Mouse (Mus musculus) induced T-regulatory cell, adult 2 months (primary cell): ENCODE data around the gene Anp32e.
"Not testable (repeated sequence)": the region's sequence is repeated elsewhere in the genome, so short reads cannot be mapped to it uniquely, and the experiment has no call there.

Source experiments
- DNase-seq: peaks from one replicate; pipeline ENCODE4 v3.0.0-alpha.2; 2012; ENCODE audit warnings: low read depth

Gene Anp32e

DNA sequence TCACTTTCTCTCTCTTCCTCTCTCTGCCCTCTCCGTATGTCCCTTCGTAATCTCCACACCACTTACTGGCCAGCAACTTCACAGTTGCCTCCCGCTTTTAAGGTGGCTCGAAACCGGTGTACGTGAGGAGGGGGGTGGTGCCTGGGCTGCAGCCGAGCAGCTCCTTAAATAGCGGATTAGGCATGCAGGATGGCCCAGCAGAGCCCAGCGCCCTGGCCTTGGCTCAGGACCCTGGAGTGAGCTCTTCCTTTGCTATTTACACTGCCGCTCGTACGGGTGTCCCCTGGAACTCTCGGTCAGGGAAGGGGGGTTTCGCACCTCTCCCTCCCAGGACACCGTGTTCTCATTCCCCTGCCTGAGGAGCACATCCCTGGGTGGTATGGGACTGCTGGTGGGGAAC is 24.5 kb upstream of the Anp32e start, which contains the start of gene Car14:
Car14 (minus strand) TSS at position 124 of the 400 bp plus-strand sequence.
- no peak for DNase-seq

DNA sequence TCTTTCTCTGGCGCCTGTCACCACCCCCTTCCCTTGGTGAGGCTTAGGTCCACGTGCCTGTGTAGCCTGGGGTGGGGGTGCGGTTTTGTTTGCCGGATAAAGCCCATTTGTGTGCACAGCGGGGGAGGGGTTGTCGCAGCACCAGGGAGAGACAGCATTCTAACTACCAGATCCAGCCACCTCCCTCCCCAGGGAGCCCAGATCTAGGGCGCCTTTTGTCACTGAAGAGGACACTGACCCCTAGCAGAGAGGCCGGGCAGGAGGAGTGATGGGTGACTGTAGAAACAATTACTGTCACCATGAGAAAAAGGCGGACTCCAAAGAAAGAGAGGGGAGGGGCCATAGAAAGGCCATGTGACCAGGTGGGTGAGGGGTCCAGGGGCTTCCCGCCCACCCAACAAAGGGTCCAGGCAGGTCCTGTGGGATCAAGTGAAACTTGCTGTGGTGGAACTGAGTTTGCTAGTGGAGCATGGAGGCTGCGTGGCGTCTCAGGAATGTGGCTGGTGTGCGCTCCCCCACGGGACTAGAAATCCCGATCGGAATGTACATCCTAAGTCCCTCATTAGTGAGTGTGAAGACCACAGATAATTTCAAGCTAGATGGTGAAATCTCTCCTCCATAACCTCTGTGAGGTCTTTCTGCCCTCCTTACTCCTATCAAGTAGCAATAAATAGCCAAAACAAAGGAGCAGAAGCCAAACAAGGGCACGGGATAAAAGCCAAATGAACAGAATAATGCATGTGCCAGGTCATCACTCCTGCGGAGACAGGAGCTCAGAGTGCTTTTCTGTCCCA is 23.7 kb upstream of the Anp32e start:
- DNase-seq: peak; percentile 60

DNA sequence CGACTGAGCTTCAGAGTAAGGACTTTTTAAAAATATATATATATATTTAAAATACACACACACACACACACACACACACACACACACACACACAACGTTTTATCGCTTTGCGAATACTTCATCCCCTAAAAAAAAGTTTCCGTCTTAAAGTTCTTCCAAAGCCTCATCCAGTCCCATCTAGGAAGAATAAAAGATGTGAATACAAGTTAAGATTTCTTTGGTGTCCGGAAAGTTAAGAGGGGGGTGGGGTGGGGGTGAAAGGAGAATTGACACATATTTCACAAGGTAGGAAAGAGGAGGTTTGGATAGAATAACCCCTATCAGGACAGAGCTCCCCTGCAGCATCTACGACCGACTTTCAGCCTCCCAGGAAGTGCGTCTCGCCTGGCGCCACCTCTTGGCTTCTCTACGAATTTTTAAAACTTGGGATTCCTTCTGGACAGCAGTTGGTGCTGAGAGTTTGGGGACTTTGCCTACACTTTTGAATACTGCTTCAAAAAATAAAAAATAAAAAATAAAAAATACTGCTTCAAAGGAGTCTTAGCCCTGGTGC is 23.0 kb upstream of the Anp32e start:
- DNase-seq: peak; percentile 68

DNA sequence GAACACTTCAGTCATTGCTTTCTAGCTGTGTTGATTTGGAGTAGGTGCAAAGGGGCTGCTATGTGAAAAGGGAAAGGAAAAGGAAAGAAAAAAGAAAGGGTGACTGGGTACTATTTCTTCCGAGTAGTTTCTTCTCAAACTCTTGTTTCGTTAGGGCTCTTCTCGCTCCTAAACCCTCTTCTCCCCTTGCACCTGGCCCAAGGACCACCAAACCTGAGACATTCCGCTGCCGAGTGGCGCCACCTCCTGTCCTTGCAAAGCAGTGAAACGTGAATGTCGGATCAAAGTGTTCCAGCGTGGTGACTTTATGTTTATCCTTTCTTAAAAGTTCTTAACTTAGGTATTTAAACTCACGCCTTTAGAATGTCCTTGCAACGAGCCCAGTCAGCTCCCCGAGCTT is 22.2 kb upstream of the Anp32e start:
- peak; percentile 75 for DNase-seq

DNA sequence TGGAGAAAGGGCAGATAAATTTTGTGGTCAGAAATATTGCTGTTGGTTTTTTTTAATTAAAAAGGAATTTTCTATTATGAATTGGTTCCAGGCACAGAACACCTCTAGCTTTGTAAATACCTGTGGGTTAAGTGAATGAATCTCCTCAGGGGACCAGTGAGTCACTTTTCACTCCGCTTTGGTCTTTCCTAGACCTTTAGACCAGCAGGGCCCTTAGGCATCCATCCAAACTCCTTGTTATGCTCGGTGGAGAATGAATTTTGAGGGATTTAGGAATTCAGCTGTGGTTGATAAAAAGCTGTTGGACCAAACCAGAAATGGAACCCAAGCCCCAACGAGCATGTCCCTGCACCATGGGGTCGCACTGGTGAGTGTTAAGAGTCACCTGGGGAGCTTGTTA is 21.4 kb upstream of the Anp32e start:
- DNase-seq: no peak

DNA sequence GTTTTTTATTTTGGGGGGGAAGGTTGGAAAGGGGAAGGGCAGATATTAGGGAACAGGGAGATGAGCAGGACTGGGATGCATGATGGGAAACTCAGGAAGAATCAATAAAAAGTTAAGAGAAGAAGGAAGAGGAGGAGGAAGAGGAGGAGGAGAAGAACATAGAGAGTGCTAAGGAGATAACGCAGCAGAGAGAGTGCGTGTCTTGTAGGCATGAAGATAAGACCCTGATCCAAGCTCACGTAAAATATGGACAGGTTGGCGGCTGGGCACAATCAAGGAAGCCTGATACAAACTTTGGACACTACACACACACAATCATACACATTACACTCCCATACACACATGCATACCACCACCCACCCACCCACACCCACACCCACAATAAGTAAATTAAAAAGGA is 14.3 kb upstream of the Anp32e start:
- no peak for DNase-seq

DNA sequence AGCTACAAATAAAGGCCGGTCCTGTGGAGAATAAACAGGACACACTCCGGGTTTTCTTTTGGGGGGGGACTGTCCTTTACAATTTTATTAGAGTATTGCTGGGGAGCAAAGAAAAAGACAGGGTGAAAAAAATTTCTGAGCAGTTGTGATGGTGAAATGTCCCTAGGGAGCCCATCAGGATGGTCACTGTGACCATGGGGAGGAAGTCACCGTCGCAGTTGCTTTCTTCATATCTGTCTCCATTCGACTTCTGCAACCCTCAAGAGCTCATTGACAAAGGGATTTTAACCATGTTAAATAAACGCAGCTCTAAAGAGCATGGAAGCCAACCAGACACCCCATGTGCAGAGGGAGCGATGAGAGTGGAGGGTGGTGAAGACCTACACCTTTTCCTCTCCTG is 12.3 kb upstream of the Anp32e start:
- DNase-seq: no peak

DNA sequence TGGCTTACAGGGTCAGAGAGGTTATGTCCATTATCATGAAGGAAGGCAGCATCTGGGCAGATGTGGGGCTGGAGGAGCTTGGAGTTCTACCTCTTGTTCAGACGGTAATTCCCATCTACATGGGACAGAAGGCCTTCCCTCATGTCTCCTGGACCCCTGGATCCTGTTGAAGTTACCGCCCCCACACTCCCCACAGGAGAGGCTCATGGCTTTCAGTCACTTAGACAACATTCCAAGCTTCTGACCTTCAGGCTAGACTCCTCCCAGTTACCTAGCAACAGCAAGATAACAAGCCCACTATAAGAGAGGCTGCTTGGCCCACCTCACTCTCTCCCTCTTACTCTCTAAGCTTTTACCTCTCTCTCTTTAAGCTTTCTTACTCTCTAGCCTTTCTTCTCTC is 8.5 kb upstream of the Anp32e start:
- not testable (repeated sequence) for DNase-seq

DNA sequence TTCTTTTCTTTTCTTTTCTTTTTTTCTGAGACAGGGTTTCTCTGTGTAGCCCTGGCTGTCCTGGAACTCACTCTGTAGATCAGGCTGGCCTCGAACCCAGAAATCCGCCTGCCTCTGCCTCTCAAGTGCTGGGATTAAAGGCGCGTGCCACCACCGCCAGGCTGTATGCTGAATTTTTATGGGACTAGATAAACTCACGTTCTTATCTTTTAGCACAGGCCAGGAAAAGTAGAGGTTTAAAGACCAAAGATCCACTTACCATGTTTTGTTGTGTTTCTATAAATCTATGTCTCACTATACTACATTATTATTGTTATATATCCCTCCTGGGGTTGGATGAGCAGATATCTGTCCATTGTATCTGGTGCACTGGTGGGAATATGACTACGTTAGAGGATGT is 5.6 kb upstream of the Anp32e start:
- DNase-seq: not testable (repeated sequence)

DNA sequence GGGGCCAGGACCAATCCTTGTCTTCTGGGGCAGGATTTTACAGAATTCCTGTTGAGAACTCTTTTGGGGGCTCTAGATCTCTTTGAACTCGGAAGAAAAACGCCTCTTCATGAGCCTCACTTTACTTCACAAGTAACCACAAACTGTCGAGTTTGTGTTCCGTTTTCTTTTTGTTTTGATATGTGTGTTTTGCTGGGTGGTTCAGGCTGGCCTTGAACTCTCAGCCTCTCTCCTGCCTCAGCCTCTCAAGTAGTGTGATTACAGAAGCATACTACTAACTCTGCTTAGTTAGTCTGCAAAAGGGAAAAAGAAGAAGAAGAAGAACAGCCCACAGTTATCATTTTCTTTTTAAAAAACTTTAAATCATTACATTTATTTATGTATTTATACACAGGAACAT is 4.9 kb upstream of the Anp32e start:
- no peak for DNase-seq

DNA sequence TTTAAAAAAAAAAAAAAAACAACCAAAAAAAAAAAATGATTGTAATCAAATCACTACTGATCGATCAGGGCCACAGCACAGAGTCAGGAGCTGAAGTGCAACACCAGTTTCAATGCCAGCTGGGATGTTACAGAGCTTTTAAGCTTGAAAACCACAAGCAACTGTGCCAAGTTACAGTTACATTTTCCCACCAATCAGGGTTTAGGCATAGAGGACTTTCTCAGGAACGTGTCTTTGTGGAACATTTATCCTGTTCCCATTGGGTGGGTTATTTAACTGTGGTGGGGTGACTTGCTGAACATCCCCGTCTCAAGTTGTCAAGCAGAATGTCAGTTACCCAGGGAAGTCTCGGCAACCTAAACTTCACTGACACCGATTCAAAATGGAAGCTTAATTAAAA is 4.0 kb upstream of the Anp32e start:
- no peak for DNase-seq

DNA sequence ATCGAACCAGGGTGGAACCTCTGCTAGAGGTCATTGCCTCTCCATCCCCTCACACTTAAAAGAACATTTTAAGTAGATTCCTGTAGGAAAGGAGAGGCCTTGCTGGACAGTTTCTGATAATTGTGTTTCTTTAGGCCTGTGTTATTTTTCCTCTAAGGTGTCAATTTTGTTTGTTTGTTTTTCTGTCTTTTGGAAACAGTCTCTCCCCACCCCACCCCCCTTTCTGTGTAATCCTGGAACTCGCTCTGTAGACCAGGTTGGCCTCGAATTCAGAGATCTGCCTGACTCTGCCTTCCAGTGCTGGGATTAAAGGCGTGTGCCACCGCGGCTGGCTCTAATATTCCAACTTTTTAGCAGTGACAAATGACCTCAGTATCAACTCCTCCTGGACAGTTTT is 787 bp upstream of the Anp32e start:
- DNase-seq: no peak

DNA sequence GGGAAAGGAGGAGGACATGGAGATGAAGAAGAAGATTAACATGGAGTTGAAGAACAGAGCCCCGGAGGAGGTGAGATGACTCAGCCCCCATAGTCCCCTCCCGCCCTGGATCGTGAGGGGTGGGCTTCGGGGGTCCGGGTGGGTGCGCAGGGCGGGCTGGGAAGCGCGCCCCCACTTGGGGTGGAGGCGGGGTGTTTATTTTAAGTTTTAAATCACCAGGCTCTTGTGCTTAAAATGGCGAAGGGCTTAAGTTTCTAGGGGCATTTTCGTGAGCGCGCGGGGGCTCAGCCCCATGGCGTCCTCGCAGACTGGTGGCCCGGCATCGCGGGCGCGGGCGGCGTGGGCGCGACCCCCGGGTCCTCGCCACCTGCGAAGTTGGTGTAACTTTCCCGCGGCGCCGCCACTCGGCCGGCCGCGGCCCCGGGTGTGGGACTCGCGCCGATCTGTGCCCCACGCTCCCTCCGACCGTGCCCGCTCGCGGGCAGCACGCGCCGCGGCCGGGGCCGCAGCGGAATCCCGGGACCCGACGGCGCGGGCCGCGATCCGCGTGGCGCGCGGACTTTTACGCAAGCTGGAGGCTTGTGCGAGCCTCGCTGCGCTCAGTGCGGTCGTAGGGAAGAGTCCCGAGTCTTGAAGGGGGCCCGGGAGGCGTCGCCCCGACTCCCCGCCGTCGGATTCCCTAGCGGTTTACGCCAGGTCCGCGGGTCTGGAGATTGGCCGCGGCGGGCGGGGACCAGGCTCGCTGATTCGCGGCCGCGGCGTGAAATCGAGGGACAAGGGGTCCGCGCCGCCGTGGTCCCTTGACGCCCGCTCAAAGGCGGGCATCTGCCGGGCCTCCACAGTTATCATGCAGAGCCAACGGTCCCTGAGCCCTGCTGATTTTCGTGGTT is 780 bp downstream of the Anp32e start:
- no peak for DNase-seq

DNA sequence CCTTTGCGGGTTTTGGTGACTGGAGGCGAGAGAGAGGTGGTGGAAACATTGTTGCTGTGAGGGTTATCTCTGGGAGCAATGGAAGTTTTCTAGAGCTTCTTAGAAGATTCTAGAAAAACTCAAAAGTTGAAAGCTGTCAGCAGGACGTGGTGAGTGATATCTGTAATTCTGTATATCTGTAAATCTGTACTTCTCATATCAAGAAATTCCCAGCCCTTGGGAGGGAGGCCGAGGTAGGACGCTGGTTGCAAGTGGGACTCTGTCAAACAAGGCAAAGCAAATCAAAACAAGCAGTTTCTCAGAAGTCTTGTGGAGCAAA is 1.4 kb downstream of the Anp32e start:
- DNase-seq: peak; percentile 78

DNA sequence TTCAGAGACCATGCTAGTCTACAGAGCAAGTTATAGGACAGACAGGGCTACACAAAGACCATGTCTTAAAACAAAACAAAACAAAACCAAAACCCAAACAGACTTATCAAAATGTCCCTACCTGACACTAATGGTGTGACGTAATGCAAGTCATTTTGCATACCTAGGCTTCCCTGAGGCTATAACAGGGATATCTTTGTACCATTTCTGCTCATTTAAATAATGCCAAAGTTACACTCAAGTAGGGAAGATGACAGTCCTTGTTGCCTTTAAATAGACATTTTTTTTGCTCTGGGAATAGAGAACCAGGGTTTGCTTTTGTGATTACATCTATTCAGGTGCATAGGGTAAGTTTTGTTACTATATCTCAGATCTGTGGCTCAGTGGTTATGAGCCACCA is 2.4 kb downstream of the Anp32e start:
- peak; percentile 75 for DNase-seq

DNA sequence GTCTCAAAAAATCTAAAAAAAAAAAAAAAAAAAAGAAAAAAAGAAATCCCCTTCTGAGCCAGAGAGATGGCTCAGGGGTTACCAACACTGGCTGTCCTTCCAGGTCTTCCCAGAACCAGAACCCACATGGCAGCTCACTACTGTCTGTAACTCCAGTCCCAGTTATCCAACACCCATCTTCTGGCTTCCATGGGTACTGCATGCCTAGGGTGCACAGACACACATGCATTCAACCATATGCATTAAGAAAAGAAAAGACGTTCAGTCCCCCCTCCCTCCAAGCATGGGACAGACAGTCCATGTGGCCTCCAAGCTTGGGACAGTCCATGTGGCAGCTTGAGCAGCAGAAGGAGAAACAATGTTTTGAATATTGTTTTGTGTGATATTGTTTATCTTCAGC is 3.1 kb downstream of the Anp32e start:
- DNase-seq: peak; percentile 42

DNA sequence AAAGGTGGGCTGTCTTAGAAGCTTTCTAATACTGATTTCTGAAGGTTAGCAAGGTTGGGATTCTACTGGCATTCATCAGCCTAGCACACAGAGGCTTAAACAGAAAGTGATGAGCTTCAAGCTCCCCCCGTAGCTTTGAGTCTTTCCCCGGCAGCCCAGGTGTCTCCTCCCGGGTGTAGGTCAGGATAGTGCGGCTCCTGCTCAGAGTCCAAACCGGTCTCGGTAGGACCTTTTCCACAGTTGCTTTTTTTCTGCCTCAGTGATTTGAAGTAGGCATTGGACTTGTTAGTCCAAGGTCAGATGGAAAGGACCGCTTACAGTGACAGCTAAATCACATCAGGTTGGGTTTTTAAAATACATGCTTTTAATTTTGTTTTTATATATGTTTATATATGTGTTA is 3.5 kb downstream of the Anp32e start:
- DNase-seq: peak; percentile 25

DNA sequence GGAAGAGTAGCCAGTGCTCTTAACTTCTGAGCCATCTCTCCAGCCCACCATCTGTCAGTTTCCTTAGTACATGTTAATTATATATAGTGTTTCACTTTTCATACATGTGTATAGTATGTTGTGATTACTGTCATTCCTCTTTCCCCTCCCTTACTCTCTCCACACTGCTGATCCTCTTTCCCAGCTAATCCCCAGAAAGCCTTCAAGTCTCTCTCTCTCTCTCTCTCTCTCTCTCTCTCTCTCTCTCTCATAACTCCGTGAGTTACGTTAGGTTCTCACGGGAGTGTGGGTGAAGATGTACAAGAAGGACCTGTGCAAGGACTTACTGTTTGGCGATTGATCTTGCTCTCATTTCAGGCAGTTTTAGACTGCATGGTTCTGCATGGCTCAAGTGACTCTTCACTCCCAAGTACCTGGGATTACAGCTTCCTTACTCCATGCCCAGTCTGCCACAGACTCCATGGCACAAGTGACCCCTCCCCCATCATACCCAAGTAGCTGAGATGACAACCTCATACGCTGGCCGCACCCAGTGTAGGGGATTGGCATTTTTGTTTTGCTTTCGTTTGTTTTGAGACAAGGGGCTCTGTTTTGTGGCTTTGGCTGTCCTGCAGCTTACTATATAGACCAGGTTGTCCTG is 4.2 kb downstream of the Anp32e start:
- DNase-seq: no peak

DNA sequence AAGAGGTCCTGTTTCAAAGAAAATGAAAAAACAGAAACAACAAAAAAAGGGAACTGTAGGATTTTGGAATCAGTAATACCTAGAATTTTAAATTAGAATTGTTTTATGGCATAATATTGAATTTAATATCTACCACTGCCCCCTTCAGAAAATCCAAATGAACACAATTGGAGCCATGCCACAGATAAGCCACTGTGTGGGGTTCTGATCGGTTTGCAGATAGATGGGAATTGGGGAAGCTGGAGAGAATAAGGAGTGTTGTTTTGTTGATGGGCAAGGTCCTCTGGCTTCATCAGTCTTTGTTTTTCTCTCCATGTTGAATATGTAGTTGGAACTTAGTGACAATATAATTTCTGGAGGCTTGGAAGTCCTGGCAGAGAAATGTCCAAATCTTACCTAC is 5.4 kb downstream of the Anp32e start:
- DNase-seq: no peak

DNA sequence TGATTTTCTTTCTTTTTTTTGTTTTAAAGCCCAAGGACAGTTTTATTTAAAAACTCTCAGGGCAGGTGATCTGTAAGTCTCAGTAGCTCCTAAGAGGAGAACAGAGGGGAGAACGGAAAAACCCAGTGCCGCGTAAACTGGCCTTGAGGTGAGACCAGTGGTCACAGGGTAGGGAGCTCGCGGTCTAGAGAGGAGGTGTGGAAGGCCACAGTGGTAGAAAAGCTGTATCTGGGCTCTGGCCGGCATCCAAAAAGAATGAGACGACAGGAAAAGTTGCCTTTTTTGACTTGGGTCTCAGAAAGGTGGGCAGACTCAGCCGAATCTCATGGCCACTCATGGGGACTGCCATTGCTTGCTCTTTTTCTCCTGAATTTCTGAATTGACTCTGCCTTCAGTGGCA is 9.2 kb downstream of the Anp32e start:
- no peak for DNase-seq

DNA sequence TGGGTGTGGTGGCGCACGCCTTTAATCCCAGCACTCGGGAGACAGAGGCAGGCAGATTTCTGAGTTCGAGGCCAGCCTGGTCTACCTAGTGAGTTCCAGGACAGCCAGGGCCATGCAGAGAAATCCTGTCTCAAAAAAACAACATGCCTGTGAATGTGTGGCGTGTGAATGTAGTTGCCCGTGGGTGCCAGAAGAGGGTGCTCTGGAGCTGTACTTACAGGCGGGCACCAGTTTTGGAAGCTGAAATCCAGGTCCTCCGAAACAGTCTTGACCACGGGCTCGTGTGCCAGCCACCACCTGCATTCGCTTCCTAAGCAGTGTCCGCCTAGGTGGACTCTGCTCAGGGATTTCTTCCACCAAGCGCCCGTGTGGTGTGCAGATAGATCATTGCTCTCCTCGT is 9.8 kb downstream of the Anp32e start:
- DNase-seq: peak; percentile 58

DNA sequence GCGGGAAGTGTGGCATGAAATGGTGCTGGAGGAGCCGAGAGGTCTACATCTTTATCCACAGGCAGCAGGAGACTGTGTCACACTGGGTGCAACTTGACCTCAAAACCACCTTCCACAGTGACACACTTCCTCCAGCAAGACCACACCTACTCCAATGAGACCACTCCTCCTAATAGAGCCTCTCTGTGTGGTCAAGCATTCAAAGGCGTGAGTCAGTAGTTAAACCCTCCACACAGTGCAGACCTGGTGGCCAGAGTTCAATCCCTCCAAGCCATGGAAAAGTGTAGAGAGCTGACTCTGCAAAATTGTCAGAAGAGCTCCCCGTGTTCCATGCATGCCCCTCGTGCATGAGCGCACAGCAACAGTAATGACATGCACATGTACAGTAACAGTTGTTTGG is 13.7 kb downstream of the Anp32e start:
- DNase-seq: no peak

DNA sequence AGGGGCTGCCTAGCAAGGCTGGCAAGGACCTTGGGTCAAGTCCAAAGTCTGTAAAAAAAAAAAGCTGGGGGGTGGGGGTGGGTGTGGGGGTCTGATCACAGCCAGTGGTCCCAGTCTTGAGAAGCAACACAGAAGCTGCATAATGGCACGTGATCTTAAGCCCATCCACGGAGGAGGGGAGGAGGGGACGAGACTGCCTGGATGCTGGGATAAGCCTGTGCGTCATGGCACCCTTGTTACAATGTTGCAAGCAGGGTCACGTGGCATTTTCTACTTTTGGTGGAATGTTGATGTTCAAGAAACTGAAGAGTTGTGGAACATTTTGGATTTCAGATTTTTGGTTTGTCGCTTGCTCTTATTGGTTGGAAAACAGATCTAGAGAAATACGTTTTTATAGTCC is 14.2 kb downstream of the Anp32e start:
- no peak for DNase-seq
